Mouse (Mus musculus): Measurements from ENCODE around the gene Ect2l.

Gene Ect2l

DNA sequence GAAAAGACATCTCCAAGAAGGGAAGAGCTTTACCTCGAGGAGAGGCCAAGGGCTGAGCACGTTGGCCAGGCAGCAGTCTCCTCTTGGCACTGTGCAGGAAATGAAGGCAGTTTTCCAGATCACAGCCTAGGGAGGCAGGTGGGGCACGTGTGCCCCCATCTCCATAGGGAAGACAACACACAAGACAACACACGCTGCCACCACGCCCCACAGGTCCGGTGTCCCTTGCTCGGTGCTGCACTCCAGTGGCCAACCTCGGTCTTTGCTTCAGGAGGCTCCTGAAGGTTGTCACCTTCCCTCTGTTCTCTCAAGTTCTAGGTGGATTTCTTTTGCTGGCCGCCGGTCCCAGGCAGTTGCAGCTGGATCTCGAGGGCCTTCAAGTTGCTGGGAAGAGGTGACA is at the start of gene Ect2l:
Gene Ect2l (minus strand): TSS at position 165 of the 400 bp plus-strand sequence.
- in situ Hi-C loops (cut with MboI, MseI): no loop called here

DNA sequence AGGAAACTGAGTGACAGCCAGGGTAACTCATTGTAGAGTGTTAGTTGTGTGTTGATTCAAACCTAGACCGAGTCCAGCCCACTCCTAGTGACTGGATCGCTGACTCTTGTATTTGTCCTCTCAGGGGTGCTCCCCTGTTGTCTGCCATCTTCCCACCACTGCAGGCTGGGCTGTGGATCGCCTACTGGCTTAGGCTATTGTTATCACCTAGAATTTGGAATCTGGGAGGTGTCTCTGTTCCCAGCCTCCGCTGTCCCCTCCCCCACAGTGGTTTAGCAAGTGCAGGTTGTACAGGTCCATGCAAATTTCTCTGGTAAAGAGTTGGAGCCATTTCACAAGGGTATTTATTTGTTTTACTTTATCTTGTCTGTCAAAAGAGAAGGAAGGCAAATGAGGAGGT is 40.7 kb upstream of the Ect2l start:
- in situ Hi-C loops (cut with MboI, MseI): no loop called here

DNA sequence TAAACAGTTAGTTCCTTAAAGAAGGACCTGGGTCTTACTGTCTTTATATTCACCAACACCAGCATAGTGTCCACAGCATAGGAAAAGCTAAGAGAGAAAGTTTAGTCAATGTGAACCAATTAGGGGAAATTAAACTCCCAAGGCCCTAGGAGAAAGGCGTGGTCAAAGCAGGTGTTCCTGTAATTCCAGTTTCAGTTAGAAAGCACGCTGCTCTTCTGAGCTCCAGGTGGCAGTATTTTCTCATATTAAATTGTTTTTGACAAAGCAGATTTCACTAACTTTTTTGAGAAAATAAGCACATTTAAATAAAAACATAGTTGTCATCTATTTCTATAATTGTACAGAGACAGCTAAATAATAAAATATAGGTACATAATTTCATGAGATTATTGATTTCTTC is 32.9 kb upstream of the Ect2l start:
- in situ Hi-C loops (cut with MboI, MseI): no loop called here

DNA sequence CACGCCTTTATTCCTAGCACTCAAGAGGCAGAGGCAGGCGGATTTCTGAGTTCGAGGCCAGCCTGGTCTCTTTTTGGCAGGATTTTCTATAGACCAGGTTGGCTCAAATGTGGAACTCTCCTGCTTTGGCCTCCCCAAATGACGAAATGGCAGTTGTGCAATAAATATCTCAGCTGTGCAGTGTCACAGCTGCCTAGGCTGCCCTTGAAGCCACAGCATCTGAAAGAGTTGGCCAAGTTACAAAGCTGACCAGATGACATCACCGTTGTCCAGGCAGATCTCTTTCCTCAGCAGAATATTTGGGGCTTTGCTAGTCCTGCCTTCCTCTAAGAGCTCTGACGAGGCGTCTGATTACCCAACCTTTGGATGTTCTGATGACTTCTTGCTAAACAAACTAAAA is 26.5 kb upstream of the Ect2l start:
- in situ Hi-C loops (cut with MboI, MseI): no loop called here

DNA sequence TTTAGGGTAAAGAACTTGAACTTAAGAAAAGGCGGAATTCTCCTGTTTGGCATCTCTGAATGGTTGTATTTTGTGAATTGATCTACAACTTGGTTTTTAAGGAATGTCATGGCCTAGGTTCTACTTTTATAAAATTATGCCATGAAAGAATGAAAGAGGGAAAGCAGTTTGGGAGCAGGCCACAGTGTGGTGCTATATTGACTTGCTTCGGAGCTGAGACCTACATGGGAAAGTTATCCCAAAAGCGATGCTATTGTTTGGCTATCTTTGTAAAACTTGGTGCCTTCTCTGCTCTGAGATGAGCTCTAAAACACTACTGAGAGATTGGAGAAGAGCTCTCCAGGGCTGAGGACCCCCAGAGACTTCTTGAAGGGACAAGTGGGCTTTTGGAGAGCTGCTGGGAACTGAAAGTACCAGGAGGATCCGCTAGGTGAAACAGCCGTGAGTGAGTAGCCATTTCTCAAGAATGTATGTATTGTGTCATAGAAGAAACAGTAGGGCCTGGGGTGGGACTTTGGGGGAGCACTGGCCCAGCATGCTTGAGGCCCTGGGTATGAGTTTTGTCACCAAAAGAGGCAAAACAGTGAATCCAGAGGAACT is 25.7 kb upstream of the Ect2l start:
- in situ Hi-C loops (cut with MboI, MseI): no loop called here

DNA sequence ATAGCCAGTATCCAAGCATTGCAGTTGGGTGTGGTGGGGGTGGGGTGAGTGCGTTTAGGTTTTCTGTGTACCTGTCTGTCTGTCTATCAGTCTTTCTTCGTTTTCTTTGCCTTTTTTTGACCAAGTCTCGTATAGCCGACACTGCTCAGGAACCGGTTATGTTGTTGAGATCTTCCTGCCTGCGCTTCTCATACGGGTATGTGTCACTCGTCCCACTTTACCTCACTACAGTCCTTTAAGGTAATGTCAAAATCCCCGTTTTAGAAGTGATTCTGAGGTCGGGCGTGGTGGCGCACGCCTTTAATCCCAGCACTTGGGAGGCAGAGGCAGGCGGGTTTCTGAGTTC is 24.7 kb upstream of the Ect2l start:
- in situ Hi-C loops (cut with MboI, MseI): no loop called here

DNA sequence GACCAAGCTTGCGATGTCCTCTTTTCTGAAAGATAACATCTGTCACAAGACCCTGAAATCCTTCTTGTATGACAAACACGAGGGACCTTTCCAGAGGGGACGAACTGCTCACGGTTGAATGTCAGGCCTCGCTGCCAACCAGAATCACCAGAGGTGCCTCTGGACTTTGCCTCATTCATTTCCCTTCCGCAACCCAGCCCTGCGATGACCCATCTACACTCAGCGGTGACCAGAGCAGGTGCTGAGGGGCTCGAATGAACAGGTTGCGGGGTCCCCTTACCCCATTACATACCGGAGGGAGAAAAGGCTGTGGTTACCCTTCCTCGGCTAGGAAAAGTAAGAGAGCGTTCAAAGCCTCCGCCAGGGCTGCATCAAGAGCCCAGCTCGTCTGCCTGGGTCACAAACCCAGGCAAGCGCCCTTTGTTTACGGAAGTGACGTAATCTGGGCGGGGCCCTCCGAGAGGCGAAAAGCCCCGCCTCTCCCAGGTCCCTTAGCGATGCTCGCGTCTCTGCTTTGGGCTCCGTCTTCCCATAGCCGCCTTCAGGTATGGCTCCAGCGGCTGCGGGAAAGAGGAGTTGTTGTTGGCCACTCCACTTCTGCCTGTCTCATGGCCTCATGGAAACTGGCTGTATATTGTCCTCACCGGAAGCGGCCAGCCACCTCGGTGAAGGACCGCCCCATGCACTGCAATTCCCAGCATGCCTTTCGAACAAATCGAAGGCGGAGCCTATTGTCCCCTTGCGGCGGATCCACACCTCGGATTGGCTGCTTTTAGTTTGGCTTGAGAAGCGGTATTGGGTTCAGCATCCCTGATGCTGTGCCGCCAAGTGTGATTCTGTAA is 24.1 kb upstream of the Ect2l start, which contains the start of gene Ccdc28a:
Gene Ccdc28a (minus strand): TSS at position 439 of the 842 bp plus-strand sequence.
- in situ Hi-C loops (cut with MboI, MseI): no loop called here

DNA sequence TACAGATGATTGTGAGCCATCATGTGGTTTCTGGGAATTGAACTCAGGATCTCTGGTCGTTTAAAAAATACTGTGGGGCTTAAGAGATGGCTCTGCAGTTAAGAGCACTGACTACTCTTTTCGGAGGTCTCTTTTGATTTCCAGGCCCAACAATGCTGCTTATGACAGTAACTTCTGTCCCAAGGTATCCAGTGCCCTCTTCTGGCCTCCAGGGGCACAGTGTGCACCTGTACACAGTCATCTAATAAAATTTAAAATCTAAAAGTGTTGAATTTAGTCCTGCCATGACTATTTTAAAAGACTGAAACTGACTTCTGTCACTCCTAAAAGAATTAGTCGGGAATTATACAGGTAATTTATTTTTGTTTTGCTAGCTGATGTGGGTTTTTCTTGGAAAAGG is 23.2 kb upstream of the Ect2l start:
- in situ Hi-C loops (cut with MboI, MseI): no loop called here

DNA sequence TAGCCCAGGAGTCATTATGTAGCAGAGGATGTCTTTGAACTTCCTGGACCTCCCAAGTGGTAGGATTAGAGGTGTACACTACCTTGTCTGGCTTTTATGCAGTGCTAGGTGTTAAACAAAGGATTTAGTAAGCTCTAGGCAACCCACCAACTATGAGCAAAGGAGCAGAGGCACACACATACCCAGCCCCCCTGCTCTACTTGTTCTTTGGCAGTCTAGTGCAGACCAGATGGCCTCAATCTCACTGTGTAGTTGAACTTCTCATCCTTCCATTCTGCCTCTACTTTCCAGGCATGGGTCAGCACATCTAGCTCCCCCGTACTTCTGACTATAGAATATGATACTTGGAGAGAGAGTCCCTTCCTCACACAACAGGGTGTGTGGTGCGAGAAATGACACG is 13.7 kb upstream of the Ect2l start:
- in situ Hi-C loops (cut with MboI, MseI): no loop called here

DNA sequence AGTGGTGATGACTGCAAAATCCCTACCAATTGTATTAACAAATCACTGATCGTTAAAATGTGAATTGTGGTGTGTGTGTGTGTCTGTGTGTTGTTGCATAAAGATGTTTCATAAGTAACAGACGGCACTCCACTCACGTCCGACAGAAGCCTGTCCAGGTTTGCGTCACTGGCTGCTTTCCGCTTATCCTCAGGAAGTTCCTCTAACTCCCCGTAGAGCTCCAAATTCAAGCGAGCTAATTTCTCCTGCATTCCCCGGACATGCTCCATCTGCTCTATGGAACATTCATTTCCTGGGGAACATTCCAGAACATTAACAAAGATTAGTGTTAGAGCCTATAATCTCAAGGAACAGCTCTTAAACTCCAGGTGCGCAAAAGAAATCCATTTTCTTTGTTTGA is 8.7 kb upstream of the Ect2l start:
- in situ Hi-C loops (cut with MboI, MseI): no loop called here

DNA sequence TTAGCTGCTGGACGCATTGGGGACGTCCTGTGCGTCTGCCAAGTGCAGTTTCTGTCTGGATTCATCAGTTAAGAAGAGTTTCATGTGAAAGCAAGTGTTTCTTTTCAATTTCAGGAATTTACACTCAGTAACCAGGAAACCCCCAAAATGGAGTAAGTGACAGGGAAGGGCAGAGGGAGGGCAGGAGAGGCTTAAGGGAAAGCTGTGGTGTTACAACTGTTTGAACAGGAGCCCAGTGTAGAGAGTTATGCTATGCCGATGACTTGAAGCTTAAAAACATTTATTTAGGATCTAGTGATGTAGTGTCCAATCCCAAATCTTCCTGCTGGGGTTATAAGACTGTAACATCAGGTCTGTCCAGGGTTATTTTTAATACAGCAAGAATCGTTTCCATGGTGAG is 3.4 kb upstream of the Ect2l start:
- in situ Hi-C loops (cut with MboI, MseI): no loop called here

DNA sequence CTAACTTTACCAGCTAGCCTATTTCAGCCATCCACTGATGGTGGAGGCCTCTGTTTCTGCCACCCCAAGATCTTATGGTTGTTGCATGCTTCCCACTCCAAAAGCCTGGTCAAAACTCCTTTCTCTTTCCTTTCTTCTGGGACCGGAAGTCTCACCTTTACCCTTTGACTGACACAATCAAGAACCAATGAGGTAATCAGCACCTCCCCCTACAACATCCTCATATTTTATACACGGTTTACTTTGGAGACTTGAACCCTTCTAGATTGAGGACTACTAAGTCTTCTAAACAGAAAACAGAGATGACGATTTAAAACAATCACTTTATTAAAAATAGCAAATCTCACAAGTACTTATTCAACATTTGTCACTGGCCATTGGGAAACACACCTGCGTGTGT is 2.7 kb upstream of the Ect2l start:
- in situ Hi-C loops (cut with MboI, MseI): no loop called here

DNA sequence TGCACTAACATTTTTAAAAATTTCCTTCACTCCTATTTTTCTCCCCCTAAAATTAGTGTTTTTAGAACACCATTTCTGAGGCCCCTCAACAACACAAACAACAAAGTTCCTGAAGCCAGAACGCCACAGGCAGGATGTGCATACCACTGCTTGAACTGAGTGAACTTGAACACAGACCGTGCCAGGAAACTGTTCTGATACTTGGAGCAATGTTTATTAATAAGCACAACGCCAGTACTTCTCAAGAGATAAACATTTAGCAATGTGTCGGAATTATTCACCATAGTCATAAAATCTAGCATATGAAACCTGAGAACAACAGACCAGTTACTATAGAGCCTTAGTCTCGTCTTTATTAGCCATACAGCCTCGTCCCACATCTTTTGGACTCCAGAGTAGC is 571 bp downstream of the Ect2l start:
- in situ Hi-C loops (cut with MboI, MseI): no loop called here

DNA sequence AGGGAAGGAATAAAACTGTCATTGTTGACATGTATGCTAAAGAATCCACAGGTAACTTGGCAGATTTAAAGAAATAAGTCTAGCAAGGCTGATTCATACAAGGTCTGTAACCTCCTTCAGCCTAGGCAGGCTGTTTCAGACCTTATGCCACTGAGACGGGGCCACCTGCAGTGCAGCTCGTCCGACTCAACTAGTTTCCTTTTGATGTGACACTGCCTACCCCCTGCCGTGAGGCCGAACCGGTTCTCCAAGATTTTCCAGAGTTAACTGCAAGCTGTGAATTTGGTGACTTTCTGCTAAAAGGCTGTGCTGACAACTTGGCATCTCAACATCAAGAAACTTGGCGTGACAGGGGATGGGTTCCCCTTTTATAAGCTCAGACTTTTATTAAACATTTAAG is 6.6 kb downstream of the Ect2l start:
- in situ Hi-C loops (cut with MboI, MseI): loop anchor here (10.0 kb wide), 1 partner anchor 149 kb away; the partner anchor contains the start of gene Reps1

DNA sequence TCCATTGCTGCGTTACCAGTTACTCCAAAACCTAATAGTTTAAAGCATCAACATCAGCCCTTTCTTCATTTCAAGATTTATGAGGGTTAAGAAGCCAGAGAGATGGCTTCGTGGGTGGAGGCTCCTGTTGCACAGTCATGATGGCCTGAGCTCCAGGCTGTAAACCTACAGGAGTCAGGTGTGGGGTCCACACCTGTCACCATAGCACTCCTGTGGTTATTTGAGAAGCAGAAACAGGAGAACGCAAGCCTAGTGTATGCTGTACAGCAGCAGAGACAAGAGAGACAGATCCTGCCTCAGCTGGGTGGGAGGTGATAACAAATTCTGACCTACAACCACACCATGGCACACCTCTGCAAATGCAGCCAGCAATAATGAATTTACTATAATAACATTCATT is 8.3 kb downstream of the Ect2l start:
- in situ Hi-C loops (cut with MboI, MseI): loop anchor here (10.0 kb wide), 1 partner anchor 148 kb away; the partner anchor contains the start of gene Reps1

DNA sequence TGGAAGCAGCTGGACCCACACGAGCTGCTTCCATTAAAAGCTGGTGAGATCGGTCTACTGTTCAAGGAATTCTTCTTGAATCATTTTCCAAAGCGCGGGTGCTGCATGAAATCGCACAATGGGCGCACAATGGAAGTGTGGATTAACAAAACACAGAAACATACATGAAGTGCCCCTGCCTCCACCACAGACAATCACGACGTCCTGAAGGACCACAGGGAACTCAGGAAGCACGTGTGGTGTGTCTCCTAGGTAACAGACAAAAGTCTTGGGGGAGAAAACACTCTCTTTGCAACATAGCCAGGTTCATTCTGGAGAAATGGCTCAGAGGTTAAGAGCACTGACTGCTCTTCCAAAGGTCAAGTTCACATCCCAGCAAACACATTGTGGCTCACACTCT is 10.0 kb downstream of the Ect2l start:
- in situ Hi-C loops (cut with MboI, MseI): loop anchor here (10.0 kb wide), 1 partner anchor 146 kb away; the partner anchor contains the start of gene Reps1

DNA sequence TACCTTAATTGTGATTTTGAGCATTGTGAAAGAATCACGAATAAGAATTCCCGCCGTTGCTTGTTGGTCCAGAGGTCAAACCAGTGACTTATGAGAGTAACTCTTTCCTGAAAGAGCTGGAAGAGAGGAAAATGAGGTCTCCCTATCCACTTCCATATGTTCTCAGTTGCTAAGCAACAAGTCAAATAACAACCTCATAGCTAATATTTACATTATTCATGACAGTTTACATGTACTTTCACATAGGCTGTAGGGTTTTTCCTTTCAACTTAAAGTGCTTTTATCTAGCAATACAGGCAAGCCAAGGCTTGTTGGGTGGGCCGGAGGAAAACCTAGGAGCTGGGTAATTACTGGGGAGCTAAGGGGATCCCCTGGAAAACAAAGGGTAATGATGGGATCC is 10.8 kb downstream of the Ect2l start:
- in situ Hi-C loops (cut with MboI, MseI): loop anchor here (10.0 kb wide), 1 partner anchor 145 kb away; the partner anchor contains the start of gene Reps1

DNA sequence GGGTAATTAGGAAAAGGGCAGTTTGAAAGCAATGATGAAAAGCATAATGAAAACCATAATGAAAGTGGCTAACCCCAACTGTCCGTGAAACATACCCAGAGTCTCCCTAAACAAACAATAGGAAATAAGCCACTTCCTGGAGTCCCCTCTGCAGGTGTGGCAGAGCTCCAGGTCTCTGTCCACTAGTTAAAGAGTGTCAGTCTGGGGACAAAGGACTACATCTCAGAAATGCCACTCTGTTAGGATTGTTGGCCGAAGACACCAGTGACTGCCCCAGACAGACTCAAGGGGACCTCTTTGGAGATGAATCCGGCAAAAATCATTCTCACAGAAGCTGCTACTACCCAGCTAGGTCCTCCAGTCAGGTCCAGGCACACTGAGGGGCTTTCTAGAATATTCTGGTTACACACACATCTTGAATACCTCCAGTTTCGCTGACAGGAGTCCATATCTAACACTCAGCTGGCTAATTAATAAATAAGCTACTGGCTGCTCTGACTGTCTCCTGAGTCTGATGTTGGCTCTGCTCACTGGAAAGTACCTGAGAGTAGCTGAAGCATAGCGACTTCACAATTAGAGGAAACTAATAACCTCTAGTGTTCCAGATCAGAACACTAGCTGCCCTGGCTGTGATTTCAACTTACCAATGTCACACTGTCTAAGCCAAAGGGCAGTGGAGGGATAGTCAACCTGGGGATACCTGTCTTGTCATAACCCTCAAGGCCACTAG is 12.2 kb downstream of the Ect2l start:
- in situ Hi-C loops (cut with MboI, MseI): no loop called here

DNA sequence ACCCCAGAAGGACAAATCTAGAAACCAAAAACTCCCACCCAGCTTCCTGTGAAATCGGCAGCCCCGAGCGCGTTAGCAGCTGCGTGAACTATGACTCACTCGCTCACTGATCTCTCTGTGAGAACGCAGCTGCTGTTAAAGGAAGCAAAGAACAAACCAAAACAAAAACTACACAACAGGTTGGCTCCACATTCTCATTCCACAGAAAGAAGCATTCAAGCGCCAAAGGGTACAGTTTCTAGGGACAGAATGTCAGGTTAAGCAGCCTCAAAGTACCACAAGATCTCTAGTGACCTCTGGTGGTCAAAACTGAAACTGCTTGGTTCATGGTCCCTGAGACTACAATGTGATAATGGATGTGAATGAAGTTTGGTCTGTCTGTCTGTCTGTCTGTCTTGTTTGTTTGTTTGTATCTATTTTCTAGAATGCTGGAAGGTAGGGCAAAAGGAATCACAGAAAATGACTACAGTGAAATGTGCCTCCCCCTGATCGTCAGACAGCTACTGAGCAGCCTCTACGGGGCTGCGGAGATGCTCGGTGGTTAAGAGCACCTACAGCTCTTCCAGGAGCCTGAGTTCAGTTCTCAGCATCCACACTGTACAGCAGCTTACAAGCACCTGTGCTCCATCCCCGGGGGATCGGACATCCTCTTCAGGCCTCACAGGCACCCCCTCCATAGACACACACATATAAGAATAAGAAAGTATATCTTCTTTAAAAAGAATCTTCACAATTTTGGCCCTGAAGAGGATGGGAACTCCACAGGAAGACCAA is 13.3 kb downstream of the Ect2l start:
- in situ Hi-C loops (cut with MboI, MseI): no loop called here

DNA sequence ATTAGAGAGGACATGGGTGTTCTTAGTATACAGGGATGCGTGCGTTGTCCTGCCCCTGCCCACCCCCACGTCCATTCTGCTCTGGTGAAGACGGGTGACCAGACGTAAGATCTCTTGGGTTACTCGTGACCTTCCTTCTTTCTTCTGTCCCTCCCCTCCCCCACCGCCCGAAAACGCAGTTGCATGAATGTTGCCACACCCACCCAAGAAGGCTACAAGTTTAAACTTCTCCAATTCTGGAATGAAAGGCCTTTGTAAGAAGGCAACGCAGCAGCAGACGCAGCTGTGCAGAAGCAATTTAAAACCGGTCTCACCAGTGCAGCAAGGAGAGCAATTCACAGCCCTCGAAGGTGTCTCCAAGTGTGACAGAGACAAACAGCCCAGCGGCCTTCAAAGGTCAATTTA is 16.0 kb downstream of the Ect2l start:
- in situ Hi-C loops (cut with MboI, MseI): no loop called here

DNA sequence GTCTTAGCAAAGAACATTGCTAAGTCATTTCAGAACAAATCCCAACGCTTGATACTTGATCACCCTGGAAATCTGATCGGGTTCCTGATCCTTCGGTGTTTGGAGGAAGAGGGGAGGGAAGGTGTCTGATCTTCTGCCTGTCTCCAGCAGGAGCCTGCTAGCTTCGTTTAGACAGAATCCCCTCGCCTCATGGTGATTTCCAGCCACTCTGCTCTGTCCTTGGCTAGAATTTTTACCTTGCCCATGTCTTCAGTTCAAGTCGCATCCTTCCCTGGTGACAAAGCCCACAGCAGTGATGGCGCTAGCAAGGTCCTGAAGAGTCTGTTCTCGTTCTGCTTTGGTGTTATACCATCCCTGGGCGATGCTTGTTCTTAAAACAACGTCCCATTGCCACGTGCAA is 16.5 kb downstream of the Ect2l start:
- in situ Hi-C loops (cut with MboI, MseI): no loop called here

DNA sequence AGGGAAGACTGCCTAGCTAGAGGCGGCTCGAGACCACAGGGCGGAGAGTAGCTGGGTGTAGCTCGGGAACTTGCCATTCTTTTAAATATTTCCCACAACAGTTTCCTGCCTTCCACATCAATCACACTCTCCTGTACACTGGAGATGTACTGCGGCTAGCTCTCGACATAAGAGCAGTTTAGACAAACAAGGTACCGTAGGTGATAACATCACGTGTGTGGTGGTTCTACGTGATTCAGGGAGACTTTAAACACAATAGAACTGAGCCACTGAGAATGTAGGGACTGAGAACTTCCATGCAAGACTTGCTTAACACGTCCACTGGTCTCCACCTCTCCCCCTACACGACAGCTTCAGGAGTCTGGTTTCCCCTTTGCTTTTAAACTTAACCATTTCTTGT is 17.5 kb downstream of the Ect2l start:
- in situ Hi-C loops (cut with MboI, MseI): no loop called here
